Mouse (Mus musculus) CD4-positive, CD25-positive, alpha-beta regulatory T cell, adult 4 months (primary cell): Measurements from ENCODE around the gene Lrrc27. TPM values are rescaled to one million over a fixed set of nuclear protein-coding genes. Genes with fewer than 3 reads are reported as not detected.

Source experiments
- ATAC-seq: one replicate; pipeline ENCODE4 v1.8.0; 2017
- polyA plus RNA-seq, 2 experiments: library from polyadenylated mRNA; unstranded; fragments of 100-300 nt; shearing (Covaris generic); gene quantifications; one replicate each; pipeline ENCODE4 v1.2.1; 2017

Gene Lrrc27
- polyA plus RNA-seq, 2 experiments from 2014 or later, result 4.4 to 4.8 TPM

GRCm38 (mm10) chr7:139276150-139276549, 63.4 kb downstream of the Lrrc27 start:
- no peak for ATAC-seq

DNA sequence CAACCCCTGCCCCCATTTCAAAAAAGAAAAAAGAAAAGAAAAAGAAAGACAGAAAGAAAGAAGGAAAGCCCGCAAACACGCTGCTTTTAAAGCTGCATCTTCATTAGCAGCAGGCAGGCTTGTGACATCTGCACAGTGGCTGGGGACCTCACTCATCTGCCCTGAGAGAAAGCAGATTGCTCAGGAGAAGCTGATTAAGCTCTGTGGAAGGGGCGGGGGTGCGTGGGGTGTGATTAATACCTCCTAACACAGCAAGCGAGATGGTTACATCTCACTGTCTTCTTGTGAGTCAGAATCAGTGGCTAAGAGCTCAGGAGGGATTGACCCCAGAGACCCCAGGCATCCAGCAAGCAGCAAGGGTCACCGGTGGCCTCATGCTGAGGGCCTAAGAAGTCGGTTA, 64.7 kb downstream of the Lrrc27 start:
- no peak for ATAC-seq

- no peak for ATAC-seq
Measured at GRCm38 (mm10) chr7:139279571-139279970, 66.8 kb downstream of the Lrrc27 start.

- ATAC-seq, result no peak
Measured at GRCm38 (mm10) chr7:139280044-139280443, 67.3 kb downstream of the Lrrc27 start.

GRCm38 (mm10) chr7:139281195-139281594, 68.4 kb downstream of the Lrrc27 start:
- no peak for ATAC-seq

- ATAC-seq, result no peak
Measured at GRCm38 (mm10) chr7:139282037-139282436, 69.2 kb downstream of the Lrrc27 start.

DNA sequence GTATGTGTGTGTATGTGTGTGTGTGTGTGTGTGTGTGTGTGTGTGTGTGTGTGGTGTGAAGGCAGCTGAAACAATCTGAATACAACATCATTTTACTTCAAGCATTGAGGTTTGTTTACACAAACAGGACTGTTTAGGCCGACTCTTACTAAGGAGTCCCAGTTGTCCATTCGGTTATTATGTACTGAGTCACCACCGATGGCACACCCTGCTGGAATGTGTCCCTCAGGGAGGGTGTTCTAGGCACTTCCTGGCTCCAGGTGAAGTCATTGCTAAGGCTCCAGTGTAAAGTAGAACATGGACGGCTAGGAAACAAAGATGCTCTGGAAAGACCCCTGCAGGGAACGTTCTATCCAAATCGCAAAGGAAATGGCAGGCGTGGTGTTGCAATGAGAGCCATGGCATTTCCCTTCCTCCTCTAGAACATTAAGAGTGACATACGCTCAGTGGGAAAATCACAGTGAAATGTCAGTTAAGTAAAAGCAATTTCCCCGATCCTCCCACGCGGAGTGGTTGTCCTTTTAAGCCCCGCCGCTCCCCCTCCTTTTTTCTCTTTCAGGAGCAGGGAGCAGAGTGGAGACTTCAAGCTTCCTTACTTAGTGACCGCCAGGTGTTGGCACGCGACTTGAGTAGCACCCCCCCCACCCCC, 72.6 kb downstream of the Lrrc27 start:
- no peak for ATAC-seq

DNA sequence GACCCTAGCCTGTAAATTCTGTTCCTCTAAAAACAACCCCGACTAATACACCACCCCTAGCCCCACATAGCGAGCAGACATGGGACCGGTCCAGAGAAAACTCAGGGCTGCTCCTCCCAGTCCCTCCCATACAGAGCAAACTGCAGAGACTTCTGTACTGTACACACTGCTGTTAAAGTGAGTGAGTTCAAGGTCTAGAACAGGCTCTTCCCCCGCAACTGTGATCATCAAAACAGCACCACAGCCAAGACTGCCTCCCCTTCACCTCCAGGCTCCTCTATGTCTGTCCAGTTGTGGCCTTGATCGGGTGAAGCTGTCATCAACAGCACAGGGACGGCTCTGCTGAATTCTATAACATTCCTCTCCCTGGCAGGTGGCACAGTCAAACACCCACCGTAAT, 75.8 kb downstream of the Lrrc27 start:
- no peak for ATAC-seq

Other genes with a start within 250 kb of the Lrrc27 start
- not detected for gene Dpysl4, start 127.0 kb upstream of the Lrrc27 start, polyA plus RNA-seq
- gene Stk32c, start 319 bp downstream of the Lrrc27 start, polyA plus RNA-seq, result under 1 TPM in 1 of 2 experiments, not detected in 1; 0.43 TPM
- gene Pwwp2b, start 35.5 kb downstream of the Lrrc27 start, polyA plus RNA-seq, result 1 to 10 TPM; 2.0 to 5.6 TPM
- gene Inpp5a, start 176.1 kb downstream of the Lrrc27 start, polyA plus RNA-seq, result 10 to 100 TPM in 1 of 2 experiments, 1 to 10 TPM in 1; 8.8 to 11.7 TPM